Mouse (Mus musculus): ENCODE measurements at regions not wholly inside any gene's neighbourhood (a gene's known extent, or its start where the extent isn't known, plus 50 kb on each side); places are given as distances from the start of the nearest gene placed in this dataset.

DNA sequence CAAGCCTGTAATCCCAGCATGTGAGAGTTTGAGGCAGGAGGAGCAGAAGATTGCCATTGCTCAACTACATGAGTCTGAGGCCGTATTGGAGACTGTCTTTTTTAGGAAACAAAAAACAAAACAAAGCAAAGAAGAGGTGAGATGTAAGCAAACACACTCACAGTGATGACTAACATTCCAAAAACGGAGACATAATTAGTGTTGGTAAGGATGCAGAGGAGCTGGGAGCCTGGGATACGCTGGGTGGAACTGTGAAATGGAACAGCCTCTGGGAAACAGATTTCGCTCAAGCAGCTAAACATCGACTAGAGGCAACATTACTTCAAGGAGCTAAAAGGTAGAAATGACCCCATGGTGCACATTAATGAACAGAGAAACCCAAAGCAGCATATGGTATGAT is 68.3 kb upstream of the Lrig1 start:
- DNase-seq (ENCODE audit: low spot score): no peak

- DNase-seq (ENCODE audit: low spot score): no peak
Observed at GRCm38 (mm10) chr6:94765724-94766123, 65.8 kb upstream of the Lrig1 start.

- no peak for DNase-seq (ENCODE audit: low spot score)
Observed at GRCm38 (mm10) chr6:94761341-94761740, 61.4 kb upstream of the Lrig1 start.

DNA sequence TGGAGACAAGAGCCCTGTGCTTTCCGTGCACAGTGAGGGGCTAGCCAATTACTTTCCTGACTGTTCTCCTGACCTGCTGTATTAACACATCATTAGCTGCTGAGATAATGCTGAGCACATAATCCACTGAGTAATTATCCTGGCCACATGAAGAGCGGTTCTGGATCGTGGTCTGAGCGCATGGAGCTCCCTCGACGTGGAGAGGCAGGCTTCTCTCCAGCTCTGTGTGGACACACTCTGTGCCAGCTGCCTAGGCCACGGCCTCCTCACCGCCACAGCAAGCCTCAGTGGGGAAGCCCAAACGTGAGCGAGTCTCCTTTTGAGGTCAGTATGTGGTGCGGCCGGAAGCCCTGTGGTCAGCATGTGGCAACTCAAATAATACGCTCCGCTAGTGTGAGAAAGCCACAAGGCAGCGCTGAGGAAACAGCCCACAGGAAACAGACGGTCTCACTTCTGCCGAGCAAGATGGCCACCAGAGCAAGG is 60.7 kb upstream of the Lrig1 start:
- peak; percentile 62 for DNase-seq (ENCODE audit: low spot score)

- DNase-seq (ENCODE audit: low spot score): no peak
Observed at GRCm38 (mm10) chr6:94759649-94760048, 59.7 kb upstream of the Lrig1 start.

- peak; percentile 80 for DNase-seq (ENCODE audit: low spot score)
Observed at GRCm38 (mm10) chr6:94756006-94756405, 56.0 kb upstream of the Lrig1 start.

- peak; percentile 55 for DNase-seq (ENCODE audit: low spot score)
Observed at GRCm38 (mm10) chr6:94755297-94755831, 55.4 kb upstream of the Lrig1 start.

DNA sequence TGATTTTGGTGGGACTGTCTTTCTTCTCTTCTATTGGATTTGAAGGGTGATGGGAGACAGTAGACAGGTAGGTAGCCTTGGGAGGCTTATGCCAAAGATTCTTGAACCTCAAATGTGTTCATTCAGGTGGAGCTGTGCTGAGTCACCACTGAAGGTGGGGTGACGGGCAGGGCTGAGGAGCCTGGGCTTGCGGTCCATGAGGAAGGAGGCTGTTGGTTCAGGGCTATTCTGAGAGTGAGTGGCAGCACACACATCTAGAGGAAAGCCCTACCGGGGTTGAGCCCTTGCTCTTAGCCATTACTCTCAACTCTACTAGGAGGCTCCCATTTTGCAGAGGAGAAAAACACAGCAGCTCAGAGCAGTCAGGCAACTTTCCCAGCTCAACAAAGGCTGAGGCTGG is 54.6 kb upstream of the Lrig1 start:
- DNase-seq (ENCODE audit: low spot score): no peak

- DNase-seq (ENCODE audit: low spot score): no peak
Observed at GRCm38 (mm10) chr6:94751101-94751440, 51.1 kb upstream of the Lrig1 start.

DNA sequence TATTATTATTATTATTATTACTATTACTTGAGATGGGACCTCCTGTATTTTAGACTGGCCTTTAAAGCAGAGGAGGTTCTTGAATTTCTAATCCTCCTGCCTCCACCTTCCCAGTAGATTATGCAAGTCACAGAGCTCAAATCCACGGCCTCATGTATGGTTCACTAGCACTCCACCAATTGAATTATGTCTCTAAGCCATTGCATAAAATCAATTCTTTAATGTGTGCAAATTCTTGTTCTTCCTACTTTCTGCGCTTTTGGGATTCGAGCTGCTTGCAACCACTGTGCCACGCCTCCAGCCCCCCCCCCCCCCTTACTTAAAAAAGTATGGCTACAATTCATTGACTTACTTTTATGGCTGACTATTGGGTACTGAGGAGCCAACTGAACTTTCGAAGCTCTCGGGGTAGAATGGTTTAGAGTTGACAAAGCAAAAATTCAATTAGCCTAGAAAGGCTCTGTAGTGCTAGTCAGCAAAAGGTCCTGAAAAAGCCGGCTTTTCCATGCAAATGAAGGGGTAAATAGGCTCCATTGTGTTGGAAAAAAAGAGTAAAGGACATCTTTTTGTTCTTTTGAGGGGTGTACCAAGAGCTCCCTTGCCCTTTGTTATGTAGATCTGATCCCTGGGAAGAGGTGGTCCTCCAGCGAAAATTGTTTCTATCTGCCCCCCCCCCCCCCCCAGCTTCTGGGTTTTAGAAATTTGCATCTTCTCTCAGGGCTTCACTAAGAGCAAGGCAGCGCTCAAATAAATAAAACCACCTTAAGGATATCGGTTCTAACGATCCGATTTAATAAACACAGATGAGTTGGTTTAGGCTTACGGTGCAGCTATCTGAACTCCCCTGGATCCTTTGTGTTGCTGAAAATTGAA is 50.5 kb upstream of the Lrig1 start:
- DNase-seq (ENCODE audit: low spot score): no peak
